Mouse (Mus musculus) MEL (cell line): ENCODE measurements around the gene Nqo2. TPM values are rescaled to one million over a fixed set of nuclear protein-coding genes. Genes with fewer than 3 reads are reported as not detected.

Experiments used
- DNase-seq: peaks from one replicate; pipeline ENCODE4 v3.0.0; 2011; ENCODE audit warnings: low read depth, low spot score
- H3K27ac ChIP-seq: 2 replicates; pipeline ENCODE4 v1.5.1; 2012; ENCODE audit warnings: low read depth, mild to moderate bottlenecking, control low read depth, low read length, moderate library complexity; ENCODE audit not compliant: control insufficient read depth
- H3K27me3 ChIP-seq, 2 experiments: fragments of 150-350 bp in 1 of 2; sonication (generic) in 1 of 2; 2 replicates each; pipeline ENCODE4 v1.6.1; 2012; ENCODE audit warnings: low read length in 2 of 2, mild to moderate bottlenecking in 2 of 2, improper control_type of control experiment in 1 of 2, moderate library complexity in 1 of 2; ENCODE audit not compliant: insufficient read depth in 2 of 2, control insufficient read depth in 1 of 2
- H3K36me3 ChIP-seq, 2 experiments: 2 replicates each; pipeline ENCODE4 v1.6.1; 2012 to 2014; ENCODE audit warnings: low read length in 2 of 2, improper control_type of control experiment in 1 of 2, inconsistent platforms in 1 of 2, mild to moderate bottlenecking in 1 of 2; ENCODE audit not compliant: insufficient read depth in 2 of 2, control insufficient read depth in 1 of 2
- H3K4me1 ChIP-seq, 2 experiments: fragments of 150-350 bp in 1 of 2; sonication (generic) in 1 of 2; 2 replicates each; pipeline ENCODE4 v1.6.1; 2012; ENCODE audit warnings: low read length in 2 of 2, improper control_type of control experiment in 1 of 2, mild to moderate bottlenecking in 1 of 2; ENCODE audit not compliant: insufficient read depth in 2 of 2, control insufficient read depth in 1 of 2
- H3K4me3 ChIP-seq, 2 experiments: fragments of 150-350 bp in 1 of 2; sonication (generic) in 1 of 2; 2 replicates each; pipeline ENCODE4 v1.5.1; 2012; ENCODE audit warnings: low read depth in 2 of 2, low read length in 2 of 2, mild to moderate bottlenecking in 2 of 2, moderate library complexity in 2 of 2, control low read depth in 1 of 2, improper control_type of control experiment in 1 of 2; ENCODE audit not compliant: control insufficient read depth in 1 of 2, insufficient read depth in 1 of 2
- H3K79me2 ChIP-seq: 2 replicates; pipeline ENCODE4 v1.6.1; 2012; ENCODE audit warnings: mild to moderate bottlenecking, low read length, moderate library complexity; ENCODE audit not compliant: control insufficient read depth, poor library complexity, insufficient read depth
- H3K9ac ChIP-seq: 2 replicates; pipeline ENCODE4 v1.6.1; 2012; ENCODE audit warnings: low read depth, mild to moderate bottlenecking, control low read depth, low read length, moderate library complexity; ENCODE audit not compliant: control insufficient read depth, poor library complexity, severe bottlenecking
- H3K9me3 ChIP-seq: fragments of 150-350 bp; sonication (generic); replicated peaks from 2 replicates; pipeline ENCODE4 v1.6.1; 2012; ENCODE audit warnings: mild to moderate bottlenecking, low read length, improper control_type of control experiment, moderate library complexity; ENCODE audit not compliant: insufficient read depth
- CHD1 ChIP-seq: IDR thresholded peaks from 2 replicates; pipeline ENCODE4 v1.6.1; 2012; ENCODE audit warnings: low read depth, mild to moderate bottlenecking, inconsistent platforms, low read length, improper control_type of control experiment
- CTCF ChIP-seq, 3 experiments: IDR thresholded peaks in 2 of 3; conservative IDR thresholded peaks in 1 of 3; 2 replicates each; pipeline ENCODE4 v1.5.1; 2011 to 2012; ENCODE audit warnings: low read length in 3 of 3, low read depth in 2 of 3, mild to moderate bottlenecking in 2 of 3, improper control_type of control experiment in 1 of 3, inconsistent platforms in 1 of 3, mixed read lengths in 1 of 3, moderate library complexity in 1 of 3; ENCODE audit not compliant: control insufficient read depth in 1 of 3, insufficient read depth in 1 of 3, poor library complexity in 1 of 3, severe bottlenecking in 1 of 3
- EP300 ChIP-seq, 2 experiments: IDR thresholded peaks; 2 replicates each; pipeline ENCODE4 v1.6.1; 2011; ENCODE audit warnings: improper control_type of control experiment in 2 of 2, low read length in 2 of 2, low read depth in 1 of 2, mild to moderate bottlenecking in 1 of 2
- ETS1 ChIP-seq: IDR thresholded peaks from 2 replicates; pipeline ENCODE4 v1.6.1; 2012; ENCODE audit warnings: low read depth, mild to moderate bottlenecking, inconsistent platforms, low read length, improper control_type of control experiment, moderate library complexity
- GABPA ChIP-seq: IDR thresholded peaks from 2 replicates; pipeline ENCODE4 v1.6.1; 2012; ENCODE audit warnings: low read depth, mild to moderate bottlenecking, inconsistent platforms, low read length, improper control_type of control experiment, moderate library complexity
- GATA1 ChIP-seq: IDR thresholded peaks from 2 replicates; pipeline ENCODE4 v1.6.1; 2011; ENCODE audit warnings: low read depth, low read length, improper control_type of control experiment
- JUND ChIP-seq: IDR thresholded peaks from 2 replicates; pipeline ENCODE4 v1.6.1; 2011; ENCODE audit warnings: low read depth, mild to moderate bottlenecking, improper control_type of control experiment, low read length
- KAT2A ChIP-seq: conservative IDR thresholded peaks from 2 replicates; pipeline ENCODE4 v1.6.1; 2012; ENCODE audit warnings: low read depth, low read length, improper control_type of control experiment, inconsistent platforms
- MAX ChIP-seq: IDR thresholded peaks from 2 replicates; pipeline ENCODE4 v1.6.1; 2011; ENCODE audit warnings: low read length, improper control_type of control experiment
- MAZ ChIP-seq: IDR thresholded peaks from 2 replicates; pipeline ENCODE4 v1.6.1; 2012; ENCODE audit warnings: low read depth, mild to moderate bottlenecking, inconsistent platforms, low read length, improper control_type of control experiment
- MEF2A ChIP-seq: IDR thresholded peaks from 2 replicates; pipeline ENCODE4 v1.6.1; 2014; ENCODE audit warnings: low read depth, mild to moderate bottlenecking, inconsistent platforms, low read length, improper control_type of control experiment; ENCODE audit not compliant: poor library complexity, insufficient replicate concordance, severe bottlenecking; ENCODE audit errors: extremely low read depth
- MXI1 ChIP-seq: IDR thresholded peaks from 2 replicates; pipeline ENCODE4 v1.6.1; 2011; ENCODE audit warnings: mild to moderate bottlenecking, low read depth, low read length, improper control_type of control experiment
- MYB ChIP-seq: IDR thresholded peaks from 2 replicates; pipeline ENCODE4 v1.6.1; 2011; ENCODE audit warnings: mild to moderate bottlenecking, low read depth, low read length, improper control_type of control experiment
- MYC ChIP-seq: IDR thresholded peaks from 2 replicates; pipeline ENCODE4 v1.6.1; 2011; ENCODE audit warnings: low read depth, mild to moderate bottlenecking, low read length, improper control_type of control experiment, moderate library complexity
- NELFE ChIP-seq: IDR thresholded peaks from 2 replicates; pipeline ENCODE4 v1.6.1; 2011; ENCODE audit warnings: low read depth, low read length, improper control_type of control experiment
- NRF1 ChIP-seq: IDR thresholded peaks from 2 replicates; pipeline ENCODE4 v1.6.1; 2014; ENCODE audit warnings: low read depth, mild to moderate bottlenecking, inconsistent platforms, low read length, improper control_type of control experiment, moderate library complexity; ENCODE audit not compliant: poor library complexity, insufficient read depth, severe bottlenecking
- RAD21 ChIP-seq: IDR thresholded peaks from 2 replicates; pipeline ENCODE4 v1.6.1; 2011; ENCODE audit warnings: mild to moderate bottlenecking, low read depth, low read length, improper control_type of control experiment
- RCOR1 ChIP-seq: IDR thresholded peaks from 2 replicates; pipeline ENCODE4 v1.6.1; 2012; ENCODE audit warnings: low read depth, mild to moderate bottlenecking, inconsistent platforms, low read length, improper control_type of control experiment
- TAL1 ChIP-seq: IDR thresholded peaks from 2 replicates; pipeline ENCODE4 v1.6.1; 2012; ENCODE audit warnings: mild to moderate bottlenecking, inconsistent platforms, low read length, moderate library complexity, mixed read lengths
- TCF12 ChIP-seq: IDR thresholded peaks from 2 replicates; pipeline ENCODE4 v1.6.1; 2014; ENCODE audit warnings: low read depth, mild to moderate bottlenecking, inconsistent platforms, low read length, improper control_type of control experiment, moderate library complexity
- USF1 ChIP-seq: IDR thresholded peaks from 2 replicates; pipeline ENCODE4 v1.6.1; 2014; ENCODE audit warnings: low read depth, mild to moderate bottlenecking, inconsistent platforms, low read length, improper control_type of control experiment, moderate library complexity
- ZC3H11A ChIP-seq: IDR thresholded peaks from 2 replicates; pipeline ENCODE4 v1.6.1; 2012; ENCODE audit warnings: low read depth, mild to moderate bottlenecking, inconsistent platforms, low read length, improper control_type of control experiment
- ZKSCAN1 ChIP-seq: IDR thresholded peaks from 2 replicates; pipeline ENCODE4 v1.6.1; 2012; ENCODE audit warnings: low read depth, mild to moderate bottlenecking, inconsistent platforms, low read length, improper control_type of control experiment, moderate library complexity
- polyA plus RNA-seq, 2 experiments: library from polyadenylated mRNA; stranded (reverse) in 1 of 2; unstranded in 1 of 2; fragments of >175 nt in 1 of 2; fragments of >200 nt in 1 of 2; gene quantifications; 2 replicates each; pipeline versions ENCODE4 v1.2.1 to v1.2.4; 2012; ENCODE audit warnings: low replicate concordance in 2 of 2, low read depth in 1 of 2; ENCODE audit not compliant: insufficient read length in 2 of 2, insufficient read depth in 1 of 2, missing spikeins in 1 of 2
- total RNA-seq: library from RNA; depleted of rRNA; stranded (reverse); fragments of 300-350 nt; gene quantifications from 2 replicates; pipeline ENCODE4 v1.2.3, GENCODE M21; 2012

The Nqo2 gene
- total and polyA plus RNA-seq, 3 experiments, result 3.7 to 7.6 TPM; not detected in 1

DNA sequence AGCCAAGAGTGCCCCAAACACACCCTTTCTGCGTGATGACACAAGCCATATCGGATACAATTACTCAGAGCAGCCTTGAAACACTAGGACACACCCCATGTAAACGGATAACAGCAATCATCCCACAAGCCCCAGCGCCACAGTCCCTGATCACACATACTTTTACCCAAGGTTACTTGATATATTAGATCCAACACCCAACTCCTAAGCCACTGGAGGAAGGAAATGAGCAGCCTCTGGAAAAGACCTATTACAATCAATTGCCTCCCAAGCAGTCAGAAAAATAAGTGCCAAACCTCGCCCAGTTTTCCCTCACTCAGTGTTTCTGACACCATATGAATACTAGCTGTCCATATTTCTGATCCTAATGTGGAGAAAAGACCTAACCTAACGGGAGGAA lies 29.7 kb upstream of the Nqo2 start:
- peak; percentile 62 for DNase-seq
- Histone ChIP-seq H3K79me2 (peaks cover 2% of the 10 kb centered on the region; the same call in 1 of the 2 replicates), H3K4me1 (peaks cover 0 to 4% of the 10 kb centered on the region in 2 experiments; a peak in 2 of 4 replicates), H3K9me3 (no peaks in the 10 kb centered on the region), H3K4me3 (peak overlapping the region; percentile 82 to 96), H3K9ac (peak overlapping the region; percentile 81), H3K27ac (peak overlapping the region; percentile 54), H3K27me3 (no peaks in the 10 kb centered on the region), H3K36me3 (peaks cover 0 to 6% of the 10 kb centered on the region in 2 experiments; a peak in 2 of 4 replicates)
- TF ChIP-seq GABPA, result no peak
- TF ChIP-seq GATA1, result no peak
- TF ChIP-seq RAD21, result no peak
- no peak for TF ChIP-seq ZKSCAN1
- no peak for TF ChIP-seq CTCF (IDR thresholded peaks at IDR 0.05 in 2 of 3, conservative IDR thresholded peaks at IDR 0.05 in 1 of 3; ENCODE audit: control insufficient read depth in 1 of 3, insufficient read depth in 1 of 3, low read depth in 2 of 3, low read length in 3 of 3, poor library complexity in 1 of 3, severe bottlenecking in 1 of 3)
- no peak for TF ChIP-seq NRF1
- no peak for TF ChIP-seq MAX
- TF ChIP-seq TCF12, result 0 out of 2 replicates have a peak, but pooled peaks have one; percentile 7
- TF ChIP-seq MXI1, result no peak
- no peak for TF ChIP-seq KAT2A
- TF ChIP-seq RCOR1, result no peak
- no peak for TF ChIP-seq NELFE
- no peak for TF ChIP-seq JUND
- 0 out of 4 replicates have a peak, but pooled peaks of 1 of the 2 experiments have one; percentile 31 for TF ChIP-seq EP300 (IDR thresholded peaks at IDR 0.05; ENCODE audit: low read depth in 1 of 2, low read length in 2 of 2)
- no peak for TF ChIP-seq MAZ
- no peak for TF ChIP-seq MEF2A
- TF ChIP-seq USF1, result no peak
- peak; percentile 36; the same call in 1 of the 2 replicates for TF ChIP-seq ETS1
- TF ChIP-seq MYB, result no peak
- no peak for TF ChIP-seq ZC3H11A
- TF ChIP-seq TAL1, result no peak
- TF ChIP-seq CHD1, result no peak
- TF ChIP-seq MYC, result no peak
